Mouse (Mus musculus) kidney, postnatal 0 days (tissue): ENCODE measurements around the gene 1700021F07Rik. TPM values are rescaled to one million over a fixed set of nuclear protein-coding genes. Genes with fewer than 3 reads are reported as not detected.

Experiments used
- ATAC-seq: fragments of 200-750 bp; cut with Nextera tagmentation; replicated peaks from 2 replicates; pipeline ENCODE4 v1.8.0; 2017; ENCODE audit warnings: low read depth, moderate number of reproducible peaks, moderate TSS enrichment, moderate library complexity; ENCODE audit not compliant: low FRiP score
- DNase-seq: peaks from one replicate; pipeline ENCODE4 v3.0.0-alpha.2; 2016; ENCODE audit warnings: low spot score
- H3K27ac ChIP-seq: fragments of 300-500 bp; sonication (generic); 2 replicates; pipeline ENCODE4 v1.5.1; 2014; ENCODE audit warnings: mild to moderate bottlenecking
- H3K27me3 ChIP-seq: fragments of 300-500 bp; sonication (generic); 2 replicates; pipeline ENCODE4 v1.6.1; 2014; ENCODE audit warnings: low read length, mixed read lengths; ENCODE audit not compliant: insufficient read depth
- H3K36me3 ChIP-seq: fragments of 300-500 bp; sonication (generic); 2 replicates; pipeline ENCODE4 v1.6.1; 2014; ENCODE audit warnings: low read length, mixed read lengths; ENCODE audit not compliant: insufficient read depth
- H3K4me1 ChIP-seq: fragments of 300-500 bp; sonication (generic); replicated peaks from 2 replicates; pipeline ENCODE4 v1.6.1; 2014; ENCODE audit warnings: antibody characterized with exemption, low read length, mixed read lengths; ENCODE audit not compliant: insufficient read depth
- H3K4me2 ChIP-seq: fragments of 300-500 bp; sonication (generic); 2 replicates; pipeline ENCODE4 v1.6.1; 2014; ENCODE audit warnings: mild to moderate bottlenecking, low read length, moderate library complexity, mixed read lengths
- H3K4me3 ChIP-seq: fragments of 300-500 bp; sonication (generic); replicated peaks from 2 replicates; pipeline ENCODE4 v1.5.1; 2014; ENCODE audit warnings: low read depth, low read length
- H3K9ac ChIP-seq: fragments of 300-500 bp; sonication (generic); 2 replicates; pipeline ENCODE4 v1.6.1; 2014; ENCODE audit warnings: low read depth, low read length
- H3K9me3 ChIP-seq: fragments of 300-500 bp; sonication (generic); replicated peaks from 2 replicates; pipeline ENCODE4 v1.6.1; 2016; ENCODE audit warnings: low read length, inconsistent platforms, mixed read lengths
- CTCF ChIP-seq: IDR thresholded peaks from 2 replicates; pipeline ENCODE4 v1.5.1; 2016; ENCODE audit warnings: antibody characterized with exemption, low read depth, mild to moderate bottlenecking, moderate library complexity
- WGBS: fragments of 180-500 bp; shearing (Covaris S2); extraction: QIAGEN DNeasy Blood & Tissue Kit; methylation state at CpG from one replicate; pipeline ENCODE4 v1.1.7; 2014; 5-methylcytosine and 5-hydroxymethylcytosine counted together
- polyA plus RNA-seq: library from polyadenylated mRNA; unstranded; fragments of >200 nt; fragmentation: Nextera tagmentation; extraction: Ambion mirVana; gene quantifications from 2 replicates; pipeline ENCODE4 v1.2.1, GENCODE M21; 2015

Gene 1700021F07Rik
- not detected in 2 replicates for polyA plus RNA-seq

DNA sequence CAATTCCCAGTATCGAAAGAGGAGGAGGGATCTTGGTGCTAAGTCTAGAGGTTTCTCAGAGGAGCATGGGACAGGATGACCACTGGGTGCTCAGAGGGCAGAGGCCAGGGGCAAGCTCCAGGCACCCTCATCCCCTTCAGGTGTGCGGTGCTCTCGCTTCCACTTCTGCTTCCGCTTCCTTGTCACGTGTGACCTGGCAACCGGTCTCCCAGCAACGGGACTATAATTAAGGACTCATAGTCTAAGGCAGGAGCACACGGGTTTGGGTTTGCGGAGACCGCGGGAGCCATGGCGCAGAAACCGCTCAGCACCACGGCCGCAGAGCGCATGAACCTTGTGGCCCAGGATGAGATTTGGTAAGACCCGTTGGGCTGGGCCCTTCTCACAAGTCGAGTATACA lies at the start of gene 1700021F07Rik:
TSS of gene 1700021F07Rik (plus strand) at position 211 of the 400 bp plus-strand sequence.
- WGBS, result 92% methylated on average over 18 of the region's 18 CpGs
- TF ChIP-seq CTCF, result no peak
- no peak within 1 kb of the TSS for H3K9ac ChIP-seq
- no peaks in the 10 kb centered on the region for H3K9me3 ChIP-seq
- no peaks in the 10 kb centered on the region for H3K4me1 ChIP-seq
- DNase-seq, result no peak
- H3K4me3 ChIP-seq, result no peak within 1 kb of the TSS
- H3K27me3 ChIP-seq, result no peaks in the 10 kb centered on the region
- no peaks in the 10 kb centered on the region for H3K36me3 ChIP-seq
- ATAC-seq, result no peak
- H3K27ac ChIP-seq, result no peak within 1 kb of the TSS
- H3K4me2 ChIP-seq, result no peak within 1 kb of the TSS

DNA sequence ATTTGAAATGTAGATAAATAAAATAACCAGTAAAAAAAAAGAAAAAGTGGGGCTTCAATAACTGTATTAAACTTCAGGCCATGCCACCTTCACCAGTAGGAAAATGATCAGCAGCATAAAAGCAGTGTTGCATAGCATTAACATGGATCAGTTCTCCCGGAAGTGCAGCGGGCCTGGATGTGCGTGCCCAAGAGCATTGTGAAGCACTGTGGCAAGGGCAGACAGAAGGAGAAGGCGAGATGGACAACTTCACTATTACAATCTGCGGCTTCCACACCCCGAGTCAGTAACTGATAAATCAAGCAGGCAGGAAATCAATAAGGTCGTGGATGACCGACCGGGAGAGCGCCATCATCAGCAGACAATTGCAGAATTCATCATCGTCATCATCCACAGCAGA lies 49.2 kb upstream of the 1700021F07Rik start:
- Histone ChIP-seq H3K36me3 (no peaks in the 10 kb centered on the region), H3K4me1 (no peaks in the 10 kb centered on the region), H3K4me3 (no peak overlapping the region), H3K9me3 (no peaks in the 10 kb centered on the region), H3K4me2 (no peak overlapping the region), H3K9ac (no peak overlapping the region), H3K27me3 (no peaks in the 10 kb centered on the region), H3K27ac (no peak overlapping the region)
- no peak for DNase-seq
- whole genome bisulfite sequencing, result 41% methylated on average over 11 of the region's 11 CpGs
- no peak for TF ChIP-seq CTCF
- ATAC-seq, result no peak

GRCm38 (mm10) chr2:173479050-173479449 lies 43.3 kb upstream of the 1700021F07Rik start:
- no peak overlapping the region for H3K9ac ChIP-seq
- 69% methylated on average over 12 of the region's 12 CpGs for WGBS
- H3K36me3 ChIP-seq, result no peaks in the 10 kb centered on the region
- no peaks in the 10 kb centered on the region for H3K27me3 ChIP-seq
- no peak for ATAC-seq
- H3K4me3 ChIP-seq, result no peak overlapping the region
- H3K27ac ChIP-seq, result no peak overlapping the region
- DNase-seq, result no peak
- no peak overlapping the region for H3K4me2 ChIP-seq
- H3K4me1 ChIP-seq, result no peaks in the 10 kb centered on the region
- no peaks in the 10 kb centered on the region for H3K9me3 ChIP-seq
- no peak for TF ChIP-seq CTCF

DNA sequence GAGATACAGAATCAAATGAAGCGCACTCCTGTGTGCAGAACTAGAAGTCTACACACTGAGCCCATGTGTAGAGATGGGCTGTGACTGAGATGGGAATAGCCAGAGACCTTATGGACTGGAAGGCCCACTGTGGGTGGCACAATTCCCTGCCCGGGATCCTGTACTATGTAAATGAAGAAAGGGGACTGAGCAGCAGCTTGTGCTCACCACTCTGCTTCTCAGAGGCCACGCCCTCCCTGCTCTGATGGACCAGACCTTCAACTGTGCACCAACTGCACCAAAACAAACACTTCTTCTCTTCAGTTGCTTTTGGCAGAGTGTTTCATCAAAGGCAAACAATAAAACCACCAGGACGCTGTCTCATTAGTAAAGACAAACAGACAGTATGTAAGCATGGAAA lies 37.9 kb upstream of the 1700021F07Rik start:
- no peaks in the 10 kb centered on the region for H3K36me3 ChIP-seq
- H3K27ac ChIP-seq, result no peak overlapping the region
- no peak overlapping the region for H3K4me3 ChIP-seq
- no peak overlapping the region for H3K9ac ChIP-seq
- ATAC-seq, result no peak
- 82% methylated on average over 4 of the region's 4 CpGs for WGBS
- no peaks in the 10 kb centered on the region for H3K27me3 ChIP-seq
- no peaks in the 10 kb centered on the region for H3K9me3 ChIP-seq
- no peaks in the 10 kb centered on the region for H3K4me1 ChIP-seq
- no peak overlapping the region for H3K4me2 ChIP-seq
- DNase-seq, result no peak
- no peak for TF ChIP-seq CTCF

GRCm38 (mm10) chr2:173499612-173500011 lies 22.8 kb upstream of the 1700021F07Rik start:
- DNase-seq (no peak), ATAC-seq (no peak)
- TF ChIP-seq CTCF, result no peak
- Histone ChIP-seq H3K27me3 (no peaks in the 10 kb centered on the region), H3K4me1 (no peaks in the 10 kb centered on the region), H3K4me3 (no peak overlapping the region), H3K9ac (no peak overlapping the region), H3K27ac (no peak overlapping the region), H3K4me2 (no peak overlapping the region), H3K36me3 (no peaks in the 10 kb centered on the region), H3K9me3 (peaks cover 4% of the 10 kb centered on the region; the same call in 1 of the 2 replicates)
- 95% methylated on average over 2 of the region's 2 CpGs for WGBS

DNA sequence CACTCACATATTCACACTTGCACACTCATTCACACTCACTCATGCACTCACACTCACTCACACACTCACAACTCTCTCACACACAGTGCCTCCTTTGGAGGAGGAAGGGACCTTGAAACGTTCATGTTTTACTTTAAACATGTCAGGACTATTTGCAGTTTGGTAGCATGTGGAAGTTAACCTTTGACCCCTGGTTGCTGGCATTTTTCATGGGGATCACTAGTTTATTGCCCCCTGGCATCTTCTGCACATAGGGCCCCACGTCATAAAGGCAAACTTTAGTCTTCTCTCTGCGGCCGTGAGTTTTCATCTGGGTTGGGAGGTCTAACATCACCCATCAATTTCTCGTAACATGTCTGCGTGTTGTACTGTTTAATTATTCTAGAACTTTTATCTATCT lies 8.4 kb upstream of the 1700021F07Rik start:
- H3K4me3 ChIP-seq, result no peak overlapping the region
- H3K36me3 ChIP-seq, result no peaks in the 10 kb centered on the region
- TF ChIP-seq CTCF, result no peak
- no peaks in the 10 kb centered on the region for H3K4me1 ChIP-seq
- H3K27me3 ChIP-seq, result no peaks in the 10 kb centered on the region
- H3K9ac ChIP-seq, result no peak overlapping the region
- WGBS, result 77% methylated on average over 6 of the region's 6 CpGs
- DNase-seq (no peak), ATAC-seq (no peak)
- no peak overlapping the region for H3K4me2 ChIP-seq
- no peak overlapping the region for H3K27ac ChIP-seq
- H3K9me3 ChIP-seq, result 0 out of 2 replicates have a peak, but pooled peaks cover 4% of the 10 kb centered on the region

- no peak overlapping the region for H3K4me3 ChIP-seq
- 0 out of 2 replicates have a peak, but pooled peaks cover 4% of the 10 kb centered on the region for H3K9me3 ChIP-seq
- DNase-seq, result no peak
- H3K36me3 ChIP-seq, result no peaks in the 10 kb centered on the region
- TF ChIP-seq CTCF, result no peak
- no peak overlapping the region for H3K27ac ChIP-seq
- H3K9ac ChIP-seq, result no peak overlapping the region
- H3K27me3 ChIP-seq, result no peaks in the 10 kb centered on the region
- H3K4me2 ChIP-seq, result no peak overlapping the region
- 52% methylated on average over 6 of the region's 6 CpGs for WGBS
- no peaks in the 10 kb centered on the region for H3K4me1 ChIP-seq
- ATAC-seq, result 0 out of 2 replicates have a peak, but pooled peaks have one; percentile 10
Measured at GRCm38 (mm10) chr2:173515186-173515585, 7.2 kb upstream of the 1700021F07Rik start.
